Mouse (Mus musculus) lung, postnatal 0 days (tissue): Measurements from ENCODE around the gene Zbtb43. TPM values are rescaled to one million over a fixed set of nuclear protein-coding genes. Genes with fewer than 3 reads are reported as not detected.

Experiments used
- ATAC-seq: fragments of 200-750 bp; cut with Nextera tagmentation; 2 replicates; pipeline ENCODE4 v1.8.0; 2017; ENCODE audit warnings: moderate library complexity
- DNase-seq: peaks from one replicate; pipeline ENCODE4 v3.0.0-alpha.2; 2016; ENCODE audit warnings: low spot score
- H3K27ac ChIP-seq: fragments of 300-500 bp; sonication (generic); 2 replicates; pipeline ENCODE4 v1.5.1; 2014; ENCODE audit warnings: antibody characterized with exemption, mild to moderate bottlenecking, low read length, mixed read lengths
- H3K27me3 ChIP-seq: fragments of 300-500 bp; sonication (generic); replicated peaks from 2 replicates; pipeline ENCODE4 v1.6.1; 2014; ENCODE audit warnings: low read length, mixed read lengths; ENCODE audit not compliant: insufficient read depth
- H3K36me3 ChIP-seq: fragments of 300-500 bp; sonication (generic); 2 replicates; pipeline ENCODE4 v1.6.1; 2014; ENCODE audit warnings: low read length, mixed read lengths; ENCODE audit not compliant: insufficient read depth
- H3K4me1 ChIP-seq: fragments of 300-500 bp; sonication (generic); 2 replicates; pipeline ENCODE4 v1.6.1; 2014; ENCODE audit warnings: antibody characterized with exemption, low read depth, low read length, mixed read lengths; ENCODE audit not compliant: insufficient read depth
- H3K4me2 ChIP-seq: fragments of 300-500 bp; sonication (generic); replicated peaks from 2 replicates; pipeline ENCODE4 v1.6.1; 2014; ENCODE audit warnings: low read depth, mild to moderate bottlenecking, low read length, moderate library complexity, mixed read lengths
- H3K4me3 ChIP-seq: fragments of 300-500 bp; sonication (generic); 2 replicates; pipeline ENCODE4 v1.5.1; 2014; ENCODE audit warnings: low read depth, low read length
- H3K9ac ChIP-seq: fragments of 300-500 bp; sonication (generic); replicated peaks from 2 replicates; pipeline ENCODE4 v1.6.1; 2014; ENCODE audit warnings: low read depth, mild to moderate bottlenecking
- H3K9me3 ChIP-seq: fragments of 300-500 bp; sonication (generic); 2 replicates; pipeline ENCODE4 v1.6.1; 2016; ENCODE audit warnings: low read length, mixed read lengths
- CTCF ChIP-seq: IDR thresholded peaks from 2 replicates; pipeline ENCODE4 v1.5.1; 2016; ENCODE audit warnings: antibody characterized with exemption, mild to moderate bottlenecking
- EP300 ChIP-seq: IDR thresholded peaks from 2 replicates; pipeline ENCODE4 v1.6.1; 2016; ENCODE audit warnings: antibody characterized with exemption, mild to moderate bottlenecking, control low read depth
- WGBS: fragments of 180-500 bp; shearing (Covaris S2); extraction: QIAGEN DNeasy Blood & Tissue Kit; methylation state at CpG from one replicate; pipeline ENCODE4 v1.1.7; 2014; 5-methylcytosine and 5-hydroxymethylcytosine counted together
- polyA plus RNA-seq: library from polyadenylated mRNA; unstranded; fragments of >200 nt; fragmentation: Nextera tagmentation; extraction: Ambion mirVana; gene quantifications from 2 replicates; pipeline ENCODE4 v1.2.1, GENCODE M21; 2015

Gene Zbtb43
- polyA plus RNA-seq, 1 experiment from 2014 or later = 11.4 TPM

DNA sequence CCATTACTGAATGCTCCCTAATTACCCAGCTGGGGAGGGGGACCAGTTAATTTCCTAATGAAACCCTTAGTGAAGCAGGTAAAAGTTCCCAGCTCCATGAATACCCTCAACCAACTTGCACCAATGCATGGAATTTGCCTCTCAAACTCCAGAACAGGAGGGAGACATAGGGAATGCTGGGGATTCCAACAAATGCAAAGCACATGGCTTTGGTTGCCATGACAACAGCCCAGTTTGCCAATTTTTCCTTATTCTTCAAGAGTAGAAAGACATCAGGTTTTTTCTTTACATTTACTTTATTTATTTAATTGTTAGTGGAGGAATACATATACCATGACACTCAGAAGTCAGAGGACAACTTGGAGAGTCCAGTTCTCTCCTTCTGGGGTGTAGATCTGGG is 7.6 kb upstream of the Zbtb43 start:
- no peaks in the 10 kb centered on the region for H3K9me3 ChIP-seq
- H3K4me1 ChIP-seq = no peaks in the 10 kb centered on the region
- no peaks in the 10 kb centered on the region for H3K36me3 ChIP-seq
- no peak overlapping the region for H3K4me2 ChIP-seq
- no peak overlapping the region for H3K9ac ChIP-seq
- no peaks in the 10 kb centered on the region for H3K27me3 ChIP-seq
- TF ChIP-seq CTCF = no peak
- no peak for TF ChIP-seq EP300
- DNase-seq = no peak
- no peak for ATAC-seq
- H3K4me3 ChIP-seq = no peak overlapping the region
- H3K27ac ChIP-seq = no peak overlapping the region

DNA sequence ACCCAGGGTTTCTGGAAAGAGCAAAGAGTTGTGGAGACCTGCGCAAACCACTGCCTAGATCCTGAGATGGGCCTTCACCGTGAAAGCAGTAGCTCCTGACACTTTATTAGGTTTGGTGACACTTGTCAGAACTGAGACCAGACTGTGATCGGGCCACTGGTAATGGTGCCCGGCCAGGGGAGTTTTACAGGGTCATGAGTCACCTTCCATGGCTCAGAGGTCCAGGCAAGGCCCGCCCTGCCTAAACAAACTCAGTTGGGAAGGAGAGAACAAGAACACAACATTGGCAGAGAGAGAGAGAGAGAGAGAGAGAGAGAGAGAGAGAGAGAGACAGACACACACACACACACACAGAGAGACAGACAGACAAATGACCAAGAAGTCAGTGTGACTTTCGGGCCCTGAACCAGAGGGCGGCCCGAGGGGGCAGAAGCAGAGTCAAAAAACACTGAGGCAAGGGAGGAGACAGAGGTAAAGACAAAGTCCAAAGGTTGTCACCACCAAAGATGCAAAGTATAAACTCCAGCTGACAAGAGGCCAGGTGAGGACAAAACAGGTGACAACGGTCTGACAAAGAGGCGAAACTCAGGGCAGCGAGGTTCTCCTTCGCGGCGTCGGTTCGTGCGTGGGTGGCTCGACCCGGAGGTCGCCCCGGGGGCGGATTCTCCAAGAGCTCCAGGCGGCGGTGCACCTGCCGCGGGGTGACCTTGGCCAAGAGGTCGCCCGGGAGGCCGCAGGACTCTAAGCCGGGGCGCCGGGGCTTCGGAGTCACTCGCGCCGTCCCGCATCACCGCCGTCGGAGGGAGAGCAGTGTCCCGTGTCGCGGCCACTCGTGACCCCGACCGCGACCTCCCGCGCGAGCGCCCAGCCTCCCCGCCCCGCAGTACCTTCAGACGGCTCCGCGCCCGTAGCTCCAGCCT is 553 bp downstream of the Zbtb43 start:
- TF ChIP-seq CTCF (no peak), EP300 (no peak)
- H3K36me3 ChIP-seq = peaks cover 4% of the 10 kb centered on the region; the same call in 1 of the 2 replicates
- 3% methylated on average over 56 of the region's 57 CpGs for WGBS
- H3K4me2 ChIP-seq = peak overlapping the region; percentile 74
- DNase-seq (peak; percentile 52), ATAC-seq (peak; percentile 32)
- H3K9me3 ChIP-seq = no peaks in the 10 kb centered on the region
- H3K4me3 ChIP-seq = peak overlapping the region; percentile 94
- peaks cover 17% of the 10 kb centered on the region; the same call in 1 of the 2 replicates for H3K4me1 ChIP-seq
- no peaks in the 10 kb centered on the region for H3K27me3 ChIP-seq
- peak overlapping the region; percentile 89 for H3K9ac ChIP-seq
- peak overlapping the region; percentile 84 for H3K27ac ChIP-seq

DNA sequence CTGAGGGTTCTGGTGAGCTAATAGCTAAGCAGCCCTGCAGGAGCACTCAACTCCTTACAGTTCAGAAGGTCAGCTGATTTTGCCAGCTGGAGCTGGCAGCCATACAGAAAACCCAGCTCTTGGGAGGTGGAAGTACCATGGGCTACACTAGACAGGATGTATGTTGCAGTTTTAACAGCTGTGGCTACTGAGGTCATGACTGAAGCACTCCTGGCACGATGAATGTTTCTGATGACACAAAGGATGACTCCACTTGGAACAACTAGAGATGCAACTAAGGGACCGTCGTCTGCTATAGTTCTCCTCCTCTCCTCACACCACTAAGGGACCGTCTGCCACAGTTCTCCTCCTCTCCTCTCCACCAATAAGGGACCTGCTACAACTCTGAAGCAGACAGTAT is 2.4 kb downstream of the Zbtb43 start:
- Histone ChIP-seq H3K27me3 (no peaks in the 10 kb centered on the region), H3K4me1 (peaks cover 17% of the 10 kb centered on the region; the same call in 1 of the 2 replicates), H3K9me3 (no peaks in the 10 kb centered on the region), H3K9ac (0 out of 2 replicates have a peak overlapping the region, but pooled peaks have one; percentile 3), H3K4me3 (no peak overlapping the region), H3K27ac (no peak overlapping the region), H3K4me2 (no peak overlapping the region), H3K36me3 (peaks cover 8% of the 10 kb centered on the region; the same call in 1 of the 2 replicates)
- WGBS = 50% methylated on average over 4 of the region's 4 CpGs
- peak; percentile 37 for ATAC-seq
- DNase-seq = peak; percentile 64
- TF ChIP-seq EP300 = no peak
- TF ChIP-seq CTCF = no peak

DNA sequence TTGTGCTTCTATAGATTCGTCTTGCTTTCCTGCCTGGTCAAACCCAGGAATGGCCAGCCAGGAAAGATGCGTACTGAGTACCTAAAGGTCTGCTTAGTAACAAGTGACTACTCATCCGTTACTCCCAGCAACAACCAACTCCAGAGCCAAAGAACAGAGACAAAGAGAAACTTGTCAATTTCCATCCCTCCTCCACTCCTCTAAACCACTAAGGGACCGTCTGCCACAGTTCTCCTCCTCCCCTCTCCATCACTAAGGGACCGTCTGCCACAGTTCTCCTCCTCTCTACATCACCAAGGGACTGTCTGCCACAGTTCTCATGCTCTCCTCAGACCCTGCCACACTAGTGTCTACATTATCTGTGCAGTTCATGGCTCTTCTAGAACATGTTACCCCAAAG is 3.1 kb downstream of the Zbtb43 start:
- 77% methylated on average over 5 of the region's 5 CpGs for WGBS
- no peak for DNase-seq
- no peak for ATAC-seq
- no peak overlapping the region for H3K27ac ChIP-seq
- H3K9ac ChIP-seq = no peak overlapping the region
- H3K36me3 ChIP-seq = peaks cover 8% of the 10 kb centered on the region; the same call in 1 of the 2 replicates
- no peak overlapping the region for H3K4me2 ChIP-seq
- H3K9me3 ChIP-seq = no peaks in the 10 kb centered on the region
- H3K27me3 ChIP-seq = no peaks in the 10 kb centered on the region
- H3K4me1 ChIP-seq = peaks cover 17% of the 10 kb centered on the region; the same call in 1 of the 2 replicates
- TF ChIP-seq EP300 (no peak), CTCF (no peak)
- no peak overlapping the region for H3K4me3 ChIP-seq

DNA sequence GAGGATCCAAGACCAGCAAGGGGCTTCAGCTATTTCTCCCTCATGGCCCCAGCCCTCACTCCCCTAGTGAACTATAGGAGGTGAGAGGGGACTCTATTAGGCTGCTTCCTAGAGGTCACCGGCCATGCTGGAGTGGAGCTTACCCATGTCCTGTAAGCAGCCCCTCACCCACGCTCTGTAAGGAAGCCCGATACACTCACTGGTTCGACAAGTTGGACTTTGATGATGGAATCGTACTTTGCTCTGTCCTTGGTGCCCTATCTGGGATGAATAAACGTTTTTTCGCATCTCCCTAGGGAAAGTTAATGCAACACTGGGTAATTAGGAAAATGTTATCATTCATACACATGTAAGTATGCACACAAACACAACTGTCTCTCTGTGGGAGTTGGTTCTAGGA is 6.3 kb downstream of the Zbtb43 start:
- H3K27me3 ChIP-seq = no peaks in the 10 kb centered on the region
- no peak overlapping the region for H3K4me3 ChIP-seq
- H3K4me1 ChIP-seq = peaks cover 13% of the 10 kb centered on the region; the same call in 1 of the 2 replicates
- 90% methylated on average over 7 of the region's 7 CpGs for WGBS
- TF ChIP-seq EP300 (no peak), CTCF (no peak)
- H3K9ac ChIP-seq = no peak overlapping the region
- ATAC-seq (no peak), DNase-seq (no peak)
- no peak overlapping the region for H3K4me2 ChIP-seq
- peaks cover 19% of the 10 kb centered on the region for H3K36me3 ChIP-seq
- no peaks in the 10 kb centered on the region for H3K9me3 ChIP-seq
- H3K27ac ChIP-seq = no peak overlapping the region

DNA sequence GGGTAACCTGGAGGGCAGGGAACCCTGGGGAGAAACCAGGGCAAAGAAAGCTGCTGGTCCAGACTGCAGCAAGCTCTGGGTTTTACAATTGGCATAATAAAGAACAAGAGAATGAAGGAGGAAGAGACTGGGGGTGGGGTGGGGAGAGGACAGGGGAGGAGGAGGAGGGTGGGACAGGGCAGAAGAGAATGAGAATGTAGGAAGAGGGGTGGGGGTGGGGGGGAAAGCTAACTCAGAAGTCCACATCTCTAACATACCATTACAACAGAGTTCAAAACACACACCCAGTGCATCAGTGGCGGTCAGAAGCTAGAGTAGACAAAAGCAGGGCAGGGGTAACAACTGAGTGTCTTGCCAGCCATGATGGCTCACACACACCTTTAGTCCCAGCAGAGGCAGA is 7.3 kb downstream of the Zbtb43 start:
- no peak overlapping the region for H3K4me3 ChIP-seq
- no peaks in the 10 kb centered on the region for H3K27me3 ChIP-seq
- H3K4me1 ChIP-seq = peaks cover 5% of the 10 kb centered on the region; the same call in 1 of the 2 replicates
- DNase-seq (no peak), ATAC-seq (no peak)
- no peak overlapping the region for H3K4me2 ChIP-seq
- no peak overlapping the region for H3K27ac ChIP-seq
- H3K9me3 ChIP-seq = no peaks in the 10 kb centered on the region
- no peak for TF ChIP-seq CTCF
- no peak for TF ChIP-seq EP300
- 94% methylated on average over 1 of the region's 1 CpGs for WGBS
- H3K36me3 ChIP-seq = peaks cover 19% of the 10 kb centered on the region
- no peak overlapping the region for H3K9ac ChIP-seq
